Mouse (Mus musculus) gastrocnemius, postnatal 10 days (tissue): ENCODE data around the gene Mpp2. TPM values are rescaled to one million over a fixed set of nuclear protein-coding genes. Genes with fewer than 3 reads are reported as not detected.

Source experiments
- DNase-seq: peaks from one replicate; pipeline ENCODE4 v3.0.0; 2021; ENCODE audit warnings: mixed read lengths
- total RNA-seq, 2 experiments: library from RNA; stranded (reverse); gene quantifications; 2 replicates each; pipeline ENCODE4 v1.2.3; 2021

Gene Mpp2
- total RNA-seq, 2 experiments from 2014 or later, result 1.1 to 1.5 TPM

DNA sequence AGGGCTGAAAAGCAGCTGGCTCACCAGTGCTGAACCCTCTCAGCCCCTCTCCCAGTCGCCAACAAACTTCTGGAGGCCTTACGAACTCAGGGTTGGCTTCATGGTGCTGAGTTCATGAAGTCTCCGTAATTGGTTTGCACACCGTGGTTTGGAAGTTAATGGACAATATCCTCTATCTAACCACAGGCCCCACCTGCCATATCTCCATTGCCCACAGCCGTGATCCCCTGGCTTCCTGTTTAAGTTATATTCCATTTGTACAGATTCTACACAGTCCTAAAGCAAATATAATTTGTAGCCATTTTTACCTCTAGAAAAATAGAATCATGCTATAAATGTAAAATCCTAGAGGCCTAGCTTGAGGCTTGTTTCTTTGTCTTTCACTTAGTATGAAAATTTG, 15.6 kb downstream of the Mpp2 start:
- DNase-seq, result no peak

GRCm38 (mm10) chr11:102070426-102070825, 17.9 kb downstream of the Mpp2 start:
- no peak for DNase-seq

GRCm38 (mm10) chr11:102069633-102070032, 18.7 kb downstream of the Mpp2 start:
- DNase-seq, result no peak

DNA sequence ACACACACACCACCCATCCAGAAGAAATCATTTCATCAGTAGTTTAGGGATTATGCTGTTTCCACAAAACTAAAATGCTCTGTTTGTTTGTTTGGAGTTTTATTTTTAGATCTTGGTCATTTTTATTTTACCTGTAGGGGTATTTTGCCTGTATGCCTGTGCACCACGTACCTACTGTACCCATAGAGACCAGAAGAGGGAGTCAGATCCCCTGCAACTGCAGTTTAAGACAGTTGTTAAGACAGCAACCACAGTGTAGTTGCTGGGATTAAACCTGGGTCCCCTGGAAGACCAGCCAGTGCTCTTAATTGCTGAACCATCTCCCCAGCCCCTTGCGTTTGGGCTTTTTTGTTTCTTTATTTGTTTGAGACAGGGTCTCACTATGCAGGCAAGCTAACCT, 19.3 kb downstream of the Mpp2 start:
- no peak for DNase-seq

DNA sequence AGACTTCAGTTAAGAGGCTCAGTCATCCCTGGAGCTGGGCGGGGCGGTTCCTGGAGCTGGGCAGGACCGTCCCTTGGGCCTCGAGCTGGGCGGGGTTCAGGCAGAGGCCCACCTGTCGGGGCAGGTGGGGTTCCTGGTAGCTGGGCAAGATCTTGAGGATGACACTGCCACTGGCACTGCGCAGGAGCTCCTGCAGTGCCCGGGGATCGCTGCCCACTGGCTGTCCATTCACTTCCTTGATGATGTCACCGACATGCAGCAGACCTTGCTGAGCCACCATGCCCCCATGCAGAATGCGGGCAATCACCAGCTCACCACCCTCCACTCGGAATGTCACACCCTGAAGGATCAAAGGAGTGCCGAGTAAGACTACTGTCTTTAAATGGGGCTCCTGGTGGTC, 25.2 kb downstream of the Mpp2 start:
- no peak for DNase-seq

GRCm38 (mm10) chr11:102061941-102062473, 26.3 kb downstream of the Mpp2 start:
- DNase-seq, result no peak

DNA sequence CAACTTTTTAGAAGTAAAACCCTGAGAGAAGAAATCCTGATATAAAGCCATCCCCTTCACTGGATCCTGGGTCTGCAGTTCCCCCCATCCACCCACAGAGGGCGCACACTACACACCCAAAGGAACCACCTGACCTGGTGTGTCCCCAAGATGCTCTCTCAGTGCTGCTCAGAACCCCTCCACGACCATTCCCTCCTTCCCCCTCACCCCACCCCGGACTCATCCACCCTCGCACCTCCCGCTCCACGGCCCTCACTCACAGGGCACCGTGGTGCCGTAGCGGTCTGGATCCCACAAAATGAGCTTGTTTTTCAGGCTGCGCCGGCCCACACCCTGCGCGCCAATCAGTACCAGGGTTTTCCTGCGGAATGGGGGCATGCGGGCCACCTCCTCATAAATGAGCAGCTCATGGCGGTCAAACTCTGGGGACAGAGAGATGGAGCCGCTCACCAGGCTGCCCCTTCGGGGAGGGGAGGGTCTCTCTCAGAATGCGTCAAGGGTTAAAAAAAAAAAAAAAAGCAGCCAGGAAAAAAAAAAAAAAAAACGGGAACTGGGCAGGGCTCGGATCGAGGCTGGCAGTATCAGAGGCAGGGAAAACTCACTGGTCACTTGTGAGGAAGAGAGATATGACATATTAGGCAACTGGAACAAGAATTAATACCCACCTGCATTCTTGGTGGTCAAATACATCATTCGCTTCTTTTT, 26.9 kb downstream of the Mpp2 start:
- peak; percentile 71 for DNase-seq

DNA sequence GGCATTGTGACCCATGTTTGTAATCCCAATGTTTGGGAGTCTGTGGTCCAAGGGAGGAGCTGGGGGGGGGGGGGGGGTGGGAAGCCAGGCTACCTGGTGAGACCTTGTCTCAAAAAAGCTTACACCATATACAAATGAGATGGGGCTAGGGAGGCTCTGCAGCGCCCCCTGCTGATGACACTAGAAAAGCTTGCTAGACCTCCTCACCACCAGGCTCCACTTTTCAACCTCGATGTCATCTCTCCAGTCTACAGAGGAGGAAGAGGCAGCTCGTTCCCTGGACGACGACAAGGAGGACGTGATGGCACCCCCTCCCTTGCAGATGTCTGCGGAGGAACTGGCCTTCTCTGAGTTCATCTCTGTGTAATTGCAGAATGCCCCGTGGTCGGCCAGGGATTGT, 34.5 kb downstream of the Mpp2 start:
- peak; percentile 65 for DNase-seq

DNA sequence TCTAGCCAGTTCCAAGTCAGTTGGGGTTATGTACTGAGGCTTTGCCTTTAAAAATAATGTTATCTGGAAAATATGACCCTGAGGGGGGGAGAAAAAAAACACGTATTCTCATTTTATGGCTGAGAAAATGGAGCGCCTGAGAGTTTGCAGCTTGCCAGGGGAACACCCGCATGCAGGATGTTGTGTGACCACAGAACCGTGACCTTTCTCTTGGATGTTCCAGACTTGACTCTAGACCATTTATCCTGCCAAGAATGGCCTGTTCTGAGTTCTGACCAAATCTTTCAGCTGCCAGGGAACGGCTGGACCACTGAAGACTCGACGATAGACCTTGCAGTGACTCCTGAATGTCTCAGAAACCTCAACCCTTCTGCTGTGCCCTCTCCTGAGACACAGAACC, 35.1 kb downstream of the Mpp2 start:
- no peak for DNase-seq

GRCm38 (mm10) chr11:102052697-102053096, 35.6 kb downstream of the Mpp2 start:
- DNase-seq, result no peak

DNA sequence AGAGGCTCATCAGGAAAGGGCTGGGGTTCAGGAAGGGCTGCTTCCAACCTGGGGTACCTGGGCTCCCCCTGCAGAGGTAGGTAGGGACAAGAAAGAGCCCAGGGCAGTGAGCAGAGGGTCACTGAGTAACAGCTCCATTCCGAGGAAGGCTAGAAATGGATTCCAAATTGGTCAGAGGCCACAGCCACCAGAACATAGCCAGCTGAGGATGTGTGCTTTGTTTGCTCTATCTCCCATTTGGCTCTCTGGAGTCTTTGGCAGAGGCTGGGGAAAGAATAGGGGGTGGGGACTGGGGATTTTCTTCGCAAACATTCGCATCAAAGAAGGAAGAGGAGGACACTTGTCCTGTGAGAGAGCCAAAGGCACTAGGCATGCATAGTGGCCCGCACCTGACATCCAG, 36.4 kb downstream of the Mpp2 start:
- DNase-seq, result no peak

GRCm38 (mm10) chr11:102051541-102051940, 36.8 kb downstream of the Mpp2 start:
- peak; percentile 48 for DNase-seq

GRCm38 (mm10) chr11:102049875-102050482, 38.3 kb downstream of the Mpp2 start:
- no peak for DNase-seq

- DNase-seq, result no peak
These were observed 41.7 kb downstream of the Mpp2 start for GRCm38 (mm10) chr11:102046607-102047006.

DNA sequence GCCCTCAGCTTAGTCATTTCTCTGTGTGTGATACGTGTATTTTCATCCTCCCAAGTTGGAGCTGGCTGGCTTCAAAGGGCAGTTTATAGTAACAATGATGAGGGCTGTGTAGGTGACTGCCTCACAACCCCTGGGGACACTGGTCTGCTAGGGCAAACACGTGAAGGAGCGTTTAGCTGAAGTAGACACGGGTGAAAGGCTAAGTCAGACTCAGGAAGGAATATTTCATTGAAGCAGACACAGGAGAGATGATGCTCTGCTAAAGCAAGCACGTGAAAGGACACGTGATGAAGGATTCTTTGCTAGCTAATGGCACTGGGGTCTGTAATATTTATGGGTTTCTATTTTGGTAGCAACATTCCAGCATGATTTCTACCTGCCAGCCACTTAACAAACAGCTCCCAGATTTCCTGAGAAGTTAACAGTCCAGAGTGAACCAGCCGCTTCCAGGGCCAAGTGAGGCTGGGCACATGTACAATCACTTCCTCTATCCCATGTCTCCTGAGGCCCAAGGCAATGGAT, 43.6 kb downstream of the Mpp2 start:
- DNase-seq, result no peak

- DNase-seq, result no peak
These were observed 44.9 kb downstream of the Mpp2 start for GRCm38 (mm10) chr11:102043381-102043780.

DNA sequence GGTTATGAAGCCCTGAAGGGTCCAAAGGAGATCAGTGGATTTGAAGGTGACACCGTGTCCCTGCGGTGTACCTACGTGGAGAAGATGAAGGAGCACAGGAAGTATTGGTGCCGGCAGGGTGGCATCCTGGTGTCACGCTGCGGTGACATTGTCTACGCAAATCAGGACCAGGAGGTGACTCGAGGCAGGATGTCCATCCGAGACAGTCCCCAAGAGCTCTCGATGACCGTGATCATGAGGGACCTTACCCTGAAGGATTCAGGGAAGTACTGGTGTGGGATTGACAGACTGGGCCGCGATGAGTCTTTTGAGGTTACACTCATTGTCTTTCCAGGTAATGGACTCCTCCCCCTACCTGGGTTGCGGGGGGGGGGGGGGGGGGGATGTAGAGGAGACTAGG, 45.3 kb downstream of the Mpp2 start:
- DNase-seq, result no peak

DNA sequence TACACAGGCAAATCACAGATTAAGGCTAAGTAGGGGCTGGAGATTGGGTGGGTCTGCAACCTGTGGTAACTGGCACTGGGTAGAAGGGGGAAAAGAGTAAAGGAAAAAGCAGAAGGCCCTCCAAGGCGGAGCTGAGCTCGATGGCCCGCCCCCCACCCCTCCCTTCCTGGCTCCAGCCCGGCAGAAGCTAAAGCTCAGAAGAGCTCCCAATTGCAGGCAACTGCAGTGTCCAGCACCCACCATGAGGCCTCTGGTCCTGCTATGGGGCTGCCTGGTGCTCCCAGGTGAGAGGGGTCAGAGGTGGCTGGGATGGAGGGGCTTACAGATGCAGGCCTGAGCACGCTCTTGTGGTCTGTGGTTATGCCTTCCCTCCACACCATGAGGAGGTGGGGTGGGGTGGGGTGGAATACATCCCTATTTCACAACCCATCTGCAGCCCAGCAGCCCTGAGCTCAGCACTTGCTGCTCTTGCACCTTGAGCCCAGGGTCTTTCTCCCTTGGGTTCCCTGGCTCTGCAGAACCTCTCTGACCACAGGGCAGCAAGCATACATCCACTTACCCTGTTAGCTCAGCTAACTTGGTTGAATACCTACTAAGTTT, 46.9 kb downstream of the Mpp2 start, which contains the start of gene Cd300lg:
Gene Cd300lg, plus strand, starts transcription at position 160 of the 600 bp plus-strand sequence.
- no peak for DNase-seq

DNA sequence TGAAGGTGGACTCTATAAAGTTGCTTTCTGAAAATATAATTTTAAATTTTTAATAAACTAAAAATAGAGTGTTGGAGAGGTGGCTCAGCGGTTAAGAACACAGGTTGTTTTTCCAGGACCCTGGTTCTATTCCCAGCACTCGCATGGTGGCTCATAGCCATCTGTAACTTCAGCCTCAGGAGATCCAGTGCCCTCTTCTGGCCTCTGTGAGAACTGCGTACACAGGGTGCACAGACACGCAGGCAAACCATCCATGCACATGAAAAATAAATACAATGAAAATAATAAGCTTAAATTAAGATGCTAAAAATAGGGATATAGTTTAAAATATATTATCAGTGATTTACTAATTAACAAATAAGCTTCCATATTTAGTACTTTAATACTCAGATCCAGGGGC, 47.7 kb downstream of the Mpp2 start:
- no peak for DNase-seq

DNA sequence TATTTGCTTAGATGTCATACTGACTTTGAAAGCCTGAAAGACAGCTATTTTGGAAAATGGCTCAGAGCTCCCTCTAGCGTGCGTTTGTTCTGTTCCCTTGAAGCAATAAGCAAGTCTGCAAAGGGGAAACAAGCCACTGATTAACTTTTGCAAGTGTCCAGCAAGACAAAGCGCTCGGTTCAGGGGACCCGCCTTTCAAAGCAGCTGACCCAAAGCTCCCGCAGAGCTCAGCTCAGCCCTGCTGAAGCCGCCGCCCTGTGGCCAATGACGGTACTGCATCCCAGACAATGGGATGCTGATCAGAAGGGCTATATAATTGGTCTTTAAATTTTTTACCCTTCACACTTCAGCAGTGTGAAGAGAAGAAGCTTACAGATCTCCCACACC, 48.2 kb downstream of the Mpp2 start:
- DNase-seq, result peak; percentile 96

- DNase-seq, result no peak
These were observed 48.7 kb downstream of the Mpp2 start for GRCm38 (mm10) chr11:102039487-102040137.

- no peak for DNase-seq
These were observed 50.5 kb downstream of the Mpp2 start for GRCm38 (mm10) chr11:102037789-102038188.

DNA sequence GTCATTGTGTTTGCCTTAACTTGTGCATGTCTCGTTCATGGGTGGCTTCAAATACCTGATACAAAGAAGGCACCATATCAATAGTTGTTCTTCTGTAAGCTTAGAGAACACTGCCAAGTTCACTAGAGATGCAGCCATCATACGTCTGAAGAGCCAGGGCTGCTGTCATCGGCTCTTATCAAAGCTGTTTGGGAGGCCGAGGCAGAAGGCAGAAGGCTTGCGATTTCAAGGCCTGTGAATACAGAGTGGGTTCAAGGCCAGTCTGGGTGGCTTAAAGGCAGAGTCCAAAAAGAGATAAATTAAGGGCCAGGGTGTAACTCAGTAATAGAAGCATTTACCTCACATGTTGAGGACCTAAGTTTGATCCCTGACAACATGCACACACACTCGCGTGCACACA, 52.0 kb downstream of the Mpp2 start:
- DNase-seq, result no peak
